Mouse (Mus musculus): ENCODE data around the gene Sept9.

DNA sequence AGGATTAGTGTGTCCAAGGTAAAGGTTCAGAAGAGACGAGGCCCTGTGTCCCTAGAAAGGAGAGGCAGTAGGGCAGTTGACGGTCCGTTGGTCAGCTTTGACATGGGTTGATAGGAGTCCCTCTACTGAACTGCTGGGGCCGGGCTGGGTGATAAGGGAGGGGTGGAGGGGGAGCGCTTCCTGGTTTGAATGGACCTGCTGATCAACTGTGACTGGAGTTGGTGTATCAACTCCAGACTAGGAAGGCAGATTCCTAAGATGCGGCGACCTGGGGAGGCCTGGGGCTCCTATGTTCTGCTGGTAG is 131.4 kb downstream of the Sept9 start:
- no peak for TF ChIP-seq TAL1 (IDR thresholded peaks at IDR 0.05; ENCODE audit: low read length)
- TF ChIP-seq GATA1 (IDR thresholded peaks at IDR 0.05; ENCODE audit: low read length), result no peak
